Mouse (Mus musculus): Measurements from ENCODE around the gene Olfr156. TPM values are rescaled to one million over a fixed set of nuclear protein-coding genes. Genes with fewer than 3 reads are reported as not detected.
"Not testable (repeated sequence)": the region's sequence is repeated elsewhere in the genome, so short reads cannot be mapped to it uniquely, and the experiment has no call there.

Olfr156 gene
- polyA plus RNA-seq, 1 experiment from 2014 or later, result not detected

DNA sequence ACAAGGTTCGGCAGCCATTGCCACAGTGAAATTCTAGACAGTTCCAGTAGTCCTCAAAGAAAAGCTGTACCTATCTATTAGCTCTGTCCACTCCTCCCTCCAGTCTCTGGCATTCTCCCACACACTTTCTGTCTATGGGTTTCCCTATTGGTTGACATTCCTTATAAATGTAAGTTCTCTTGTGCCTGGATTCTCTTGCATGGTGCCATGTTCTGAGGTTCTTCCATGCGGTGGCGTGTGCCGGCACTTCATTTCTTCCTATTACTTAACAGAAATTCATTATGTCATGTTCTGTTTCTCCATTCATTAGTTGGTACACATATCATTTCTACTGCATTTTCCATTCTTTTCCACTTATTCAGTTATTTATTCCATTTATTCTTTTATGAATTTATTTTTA lies 5.1 kb upstream of the Olfr156 start:
- 89% methylated on average over 4 of the region's 4 CpGs for WGBS
- Histone ChIP-seq H3K27ac (no peak overlapping the region), H3K4me3 (no peak overlapping the region), H3K9ac (no peak overlapping the region), H3K9me3 (replicated peaks) (no peaks in the 10 kb centered on the region), H3K36me3 (no peaks in the 10 kb centered on the region), H3K27me3 (no peaks in the 10 kb centered on the region), H3K4me1 (replicated peaks) (no peaks in the 10 kb centered on the region), H3K4me2 (no peak overlapping the region)
- ATAC-seq (replicated peaks; ENCODE audit: insufficient number of reproducible peaks, insufficient read depth, low FRiP score, low read depth), result no peak

- Histone ChIP-seq H3K36me3 (no peaks in the 10 kb centered on the region), H3K4me1 (replicated peaks) (no peaks in the 10 kb centered on the region), H3K4me2 (no peak overlapping the region), H3K27ac (no peak overlapping the region), H3K9ac (no peak overlapping the region), H3K9me3 (replicated peaks) (no peaks in the 10 kb centered on the region), H3K4me3 (no peak overlapping the region), H3K27me3 (no peaks in the 10 kb centered on the region)
- ATAC-seq (replicated peaks; ENCODE audit: insufficient number of reproducible peaks, insufficient read depth, low FRiP score, low read depth), result no peak
- 68% methylated on average over 13 of the region's 13 CpGs for WGBS
Observed at GRCm38 (mm10) chr4:43822896-43823550, 672 bp downstream of the Olfr156 start.

DNA sequence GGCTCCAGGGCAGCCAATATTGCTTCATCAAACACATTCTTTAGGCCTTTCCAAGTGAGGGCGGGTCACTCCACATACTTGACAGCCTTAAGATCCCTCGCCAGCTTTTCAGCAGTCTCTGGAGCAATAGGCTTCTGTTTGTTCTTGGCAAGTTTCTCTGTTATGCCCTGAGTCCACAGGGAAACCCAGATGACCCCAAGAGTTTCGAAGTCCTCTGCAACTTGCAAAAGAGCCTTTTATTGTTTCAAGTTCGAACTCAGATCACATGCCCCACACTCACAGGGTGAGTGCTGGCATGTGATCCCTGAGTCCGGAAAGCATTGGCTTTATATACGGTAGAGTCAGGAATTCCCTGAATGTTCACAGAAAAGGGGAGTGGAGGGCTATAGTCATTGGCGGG lies 24.8 kb downstream of the Olfr156 start:
- Histone ChIP-seq H3K27ac (no peak overlapping the region), H3K27me3 (no peaks in the 10 kb centered on the region), H3K4me2 (no peak overlapping the region), H3K9ac (no peak overlapping the region), H3K4me1 (replicated peaks) (no peaks in the 10 kb centered on the region), H3K9me3 (replicated peaks) (peaks cover 2% of the 10 kb centered on the region; the same call in 1 of the 2 replicates), H3K4me3 (no peak overlapping the region), H3K36me3 (no peaks in the 10 kb centered on the region)
- no peak for ATAC-seq (replicated peaks; ENCODE audit: insufficient number of reproducible peaks, insufficient read depth, low FRiP score, low read depth)
- WGBS, result 65% methylated on average over 7 of the region's 7 CpGs

GRCm38 (mm10) chr4:43795844-43796243 lies 27.9 kb downstream of the Olfr156 start:
- H3K36me3 ChIP-seq; H3K4me2 ChIP-seq; H3K9me3 ChIP-seq (replicated peaks); H3K27ac ChIP-seq; H3K4me3 ChIP-seq; H3K9ac ChIP-seq; ATAC-seq (replicated peaks; ENCODE audit: insufficient number of reproducible peaks, insufficient read depth, low FRiP score, low read depth); H3K27me3 ChIP-seq; H3K4me1 ChIP-seq (replicated peaks): not testable (repeated sequence)
- 78% methylated on average over 5 of the region's 5 CpGs for WGBS

DNA sequence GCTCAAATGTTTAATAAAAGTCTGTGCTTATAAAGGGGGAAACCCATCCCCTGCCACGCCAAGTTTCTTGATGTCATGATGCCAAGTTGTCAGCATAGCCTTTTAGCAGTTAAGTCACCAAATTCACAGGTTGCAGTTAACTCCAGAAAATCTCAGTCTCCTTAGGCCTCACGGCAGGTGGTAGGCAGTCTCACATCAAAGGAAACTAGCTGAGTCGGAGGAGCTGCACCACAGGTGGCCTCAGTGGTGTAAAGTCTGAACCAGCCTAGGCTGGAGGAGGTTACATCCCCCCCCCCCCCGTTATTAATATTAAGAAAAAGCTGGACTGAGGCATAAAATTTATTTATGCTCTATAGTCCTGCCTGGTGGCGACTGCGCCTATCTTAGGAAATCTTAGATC lies 28.4 kb downstream of the Olfr156 start:
- H3K27ac ChIP-seq, result no peak overlapping the region
- no peaks in the 10 kb centered on the region for H3K4me1 ChIP-seq (replicated peaks)
- no peaks in the 10 kb centered on the region for H3K9me3 ChIP-seq (replicated peaks)
- no peak overlapping the region for H3K4me2 ChIP-seq
- ATAC-seq (replicated peaks; ENCODE audit: insufficient number of reproducible peaks, insufficient read depth, low FRiP score, low read depth), result no peak
- H3K36me3 ChIP-seq, result no peaks in the 10 kb centered on the region
- no peaks in the 10 kb centered on the region for H3K27me3 ChIP-seq
- H3K9ac ChIP-seq, result no peak overlapping the region
- WGBS, result 66% methylated on average over 6 of the region's 6 CpGs
- no peak overlapping the region for H3K4me3 ChIP-seq

GRCm38 (mm10) chr4:43772304-43772703 lies 51.4 kb downstream of the Olfr156 start:
- H3K4me1 ChIP-seq (replicated peaks), result 0 out of 2 replicates have a peak, but pooled peaks cover 3% of the 10 kb centered on the region
- no peak overlapping the region for H3K4me3 ChIP-seq
- no peaks in the 10 kb centered on the region for H3K36me3 ChIP-seq
- peaks cover 6% of the 10 kb centered on the region; the same call in 1 of the 2 replicates for H3K27me3 ChIP-seq
- no peak for ATAC-seq (replicated peaks; ENCODE audit: insufficient number of reproducible peaks, insufficient read depth, low FRiP score, low read depth)
- H3K27ac ChIP-seq, result no peak overlapping the region
- H3K4me2 ChIP-seq, result no peak overlapping the region
- H3K9ac ChIP-seq, result no peak overlapping the region
- 20% methylated on average over 2 of the region's 2 CpGs for WGBS
- H3K9me3 ChIP-seq (replicated peaks), result no peaks in the 10 kb centered on the region

DNA sequence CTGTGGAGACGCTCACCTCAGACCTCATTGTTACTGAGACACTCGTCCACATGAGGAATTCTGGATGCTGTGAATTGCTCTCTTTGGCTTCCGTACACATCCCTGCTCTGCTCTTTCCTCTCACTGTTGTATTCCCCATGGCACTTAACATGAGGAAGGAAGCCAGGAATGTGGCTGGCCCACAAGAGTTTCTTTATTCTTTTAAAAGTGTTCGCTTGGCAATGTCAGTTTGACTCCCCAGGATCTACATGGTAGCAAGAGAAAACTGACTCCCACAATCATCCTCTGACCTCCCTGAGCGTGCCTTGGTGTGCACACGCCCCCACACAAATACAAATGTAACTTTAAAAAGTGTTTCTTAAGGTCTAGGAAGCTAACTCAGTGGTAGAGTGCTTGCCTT lies 52.1 kb downstream of the Olfr156 start:
- 0 out of 2 replicates have a peak, but pooled peaks cover 3% of the 10 kb centered on the region for H3K4me1 ChIP-seq (replicated peaks)
- no peak overlapping the region for H3K27ac ChIP-seq
- 43% methylated on average over 6 of the region's 6 CpGs for WGBS
- no peak overlapping the region for H3K4me3 ChIP-seq
- H3K9me3 ChIP-seq (replicated peaks), result no peaks in the 10 kb centered on the region
- no peaks in the 10 kb centered on the region for H3K36me3 ChIP-seq
- H3K9ac ChIP-seq, result no peak overlapping the region
- H3K4me2 ChIP-seq, result no peak overlapping the region
- no peak for ATAC-seq (replicated peaks; ENCODE audit: insufficient number of reproducible peaks, insufficient read depth, low FRiP score, low read depth)
- peaks cover 6% of the 10 kb centered on the region; the same call in 1 of the 2 replicates for H3K27me3 ChIP-seq

GRCm38 (mm10) chr4:43770909-43771308 lies 52.8 kb downstream of the Olfr156 start, which contains the start of gene Olfr159:
Olfr159 (minus strand) TSS chr4:43771009.
- H3K27me3 ChIP-seq, result peaks cover 6% of the 10 kb centered on the region; the same call in 1 of the 2 replicates
- 0 out of 2 replicates have a peak, but pooled peaks cover 3% of the 10 kb centered on the region for H3K4me1 ChIP-seq (replicated peaks)
- 78% methylated on average over 6 of the region's 6 CpGs for WGBS

More at GRCm38 (mm10) chr4:43770909-43771308, 52.8 kb downstream of the Olfr156 start, which contains the start of gene Olfr159:
- no peak for ATAC-seq (replicated peaks; ENCODE audit: insufficient number of reproducible peaks, insufficient read depth, low FRiP score, low read depth)
- Histone ChIP-seq H3K9ac (no peak within 1 kb of the TSS), H3K9me3 (replicated peaks) (no peaks in the 10 kb centered on the region), H3K4me3 (no peak within 1 kb of the TSS), H3K27ac (no peak within 1 kb of the TSS), H3K36me3 (no peaks in the 10 kb centered on the region), H3K4me2 (no peak within 1 kb of the TSS)

Other genes starting within 250 kb of the Olfr156 start
- 14.6 and 22.0 TPM in 2 replicates for gene Rgp1, start 245.2 kb downstream of the Olfr156 start, polyA plus RNA-seq (2015; fragmentation: Nextera tagmentation; extraction: Ambion mirVana)
- gene Gba2, start 245.0 kb downstream of the Olfr156 start, polyA plus RNA-seq (2015; fragmentation: Nextera tagmentation; extraction: Ambion mirVana), result 17.5 and 22.2 TPM in 2 replicates
- gene Msmp, start 239.4 kb downstream of the Olfr156 start, polyA plus RNA-seq (2015; fragmentation: Nextera tagmentation; extraction: Ambion mirVana), result 0.20 and 1.5 TPM in 2 replicates
- gene Npr2, start 192.0 kb downstream of the Olfr156 start, polyA plus RNA-seq (2015; fragmentation: Nextera tagmentation; extraction: Ambion mirVana), result 6.7 and 10.8 TPM in 2 replicates
- gene Spag8, start 170.3 kb downstream of the Olfr156 start, polyA plus RNA-seq (2015; fragmentation: Nextera tagmentation; extraction: Ambion mirVana), result 0.30 and 0.77 TPM in 2 replicates
- gene Hint2, start 167.4 kb downstream of the Olfr156 start, polyA plus RNA-seq (2015; fragmentation: Nextera tagmentation; extraction: Ambion mirVana), result 150 and 188 TPM in 2 replicates
- gene Tmem8b, start 154.9 kb downstream of the Olfr156 start, polyA plus RNA-seq (2015; fragmentation: Nextera tagmentation; extraction: Ambion mirVana), result 3.8 and 4.6 TPM in 2 replicates
- gene Fam221b, start 154.8 kb downstream of the Olfr156 start, polyA plus RNA-seq (2015; fragmentation: Nextera tagmentation; extraction: Ambion mirVana), result 1.6 and 4.0 TPM in 2 replicates
- not detected in 2 replicates for gene Olfr70, start 123.1 kb downstream of the Olfr156 start, polyA plus RNA-seq (2015; fragmentation: Nextera tagmentation; extraction: Ambion mirVana)
- not detected in 2 replicates for gene Olfr71, start 113.6 kb downstream of the Olfr156 start, polyA plus RNA-seq (2015; fragmentation: Nextera tagmentation; extraction: Ambion mirVana)
- gene Hrct1, start 96.7 kb downstream of the Olfr156 start, polyA plus RNA-seq (2015; fragmentation: Nextera tagmentation; extraction: Ambion mirVana), result 1.1 and 1.5 TPM in 2 replicates
- gene Spaar, start 93.9 kb downstream of the Olfr156 start, polyA plus RNA-seq (2015; fragmentation: Nextera tagmentation; extraction: Ambion mirVana), result 0.31 and 0.42 TPM in 2 replicates
- gene Olfr159, start 52.9 kb downstream of the Olfr156 start, polyA plus RNA-seq (2015; fragmentation: Nextera tagmentation; extraction: Ambion mirVana), result not detected in 2 replicates
- not detected in 2 replicates for gene Olfr157, start 16.3 kb upstream of the Olfr156 start, polyA plus RNA-seq (2015; fragmentation: Nextera tagmentation; extraction: Ambion mirVana)
- not detected in 2 replicates for gene Olfr155, start 27.7 kb upstream of the Olfr156 start, polyA plus RNA-seq (2015; fragmentation: Nextera tagmentation; extraction: Ambion mirVana)
- gene Reck, start 51.6 kb upstream of the Olfr156 start, polyA plus RNA-seq (2015; fragmentation: Nextera tagmentation; extraction: Ambion mirVana), result 8.1 and 12.3 TPM in 2 replicates
- 44.3 and 53.2 TPM in 2 replicates for gene Glipr2, start 133.5 kb upstream of the Olfr156 start, polyA plus RNA-seq (2015; fragmentation: Nextera tagmentation; extraction: Ambion mirVana)
- gene Ccin, start 159.6 kb upstream of the Olfr156 start, polyA plus RNA-seq (2015; fragmentation: Nextera tagmentation; extraction: Ambion mirVana), result not detected in 2 replicates
- gene Clta, start 180.6 kb upstream of the Olfr156 start, polyA plus RNA-seq (2015; fragmentation: Nextera tagmentation; extraction: Ambion mirVana), result 130 and 146 TPM in 2 replicates

Data from heart, embryonic 15.5 days (tissue).